Mouse (Mus musculus) lung, embryonic 14.5 days (tissue): ENCODE data around the gene Fgfr2. TPM values are rescaled to one million over a fixed set of nuclear protein-coding genes. Genes with fewer than 3 reads are reported as not detected.
A peak's percentile ranks its signal among the peaks of the same experiment; 100 is the strongest.

Experiments
- ATAC-seq: fragments of 200-750 bp; cut with Nextera tagmentation; 2 replicates; pipeline ENCODE4 v1.8.0; 2017; ENCODE audit warnings: mild to moderate bottlenecking, moderate TSS enrichment, moderate library complexity; ENCODE audit not compliant: insufficient read depth
- DNase-seq: peaks from one replicate; pipeline ENCODE4 v3.0.0-alpha.2; 2015
- H3K27ac ChIP-seq: fragments of 300-500 bp; sonication (generic); 2 replicates; pipeline ENCODE4 v1.5.1; 2014; ENCODE audit warnings: low read depth, mild to moderate bottlenecking, moderate library complexity
- H3K27me3 ChIP-seq: fragments of 300-500 bp; sonication (generic); 2 replicates; pipeline ENCODE4 v1.6.1; 2014; ENCODE audit warnings: low read length, control low read depth; ENCODE audit not compliant: insufficient read depth
- H3K36me3 ChIP-seq: fragments of 300-500 bp; sonication (generic); 2 replicates; pipeline ENCODE4 v1.6.1; 2014; ENCODE audit warnings: control low read depth; ENCODE audit not compliant: insufficient read depth
- H3K4me1 ChIP-seq: fragments of 300-500 bp; sonication (generic); 2 replicates; pipeline ENCODE4 v1.6.1; 2014; ENCODE audit warnings: antibody characterized with exemption, control low read depth; ENCODE audit not compliant: insufficient read depth
- H3K4me2 ChIP-seq: fragments of 300-500 bp; sonication (generic); 2 replicates; pipeline ENCODE4 v1.6.1; 2014; ENCODE audit warnings: mild to moderate bottlenecking
- H3K4me3 ChIP-seq: fragments of 300-500 bp; sonication (generic); 2 replicates; pipeline ENCODE4 v1.5.1; 2014; ENCODE audit warnings: low read depth, low read length
- H3K9ac ChIP-seq: fragments of 300-500 bp; sonication (generic); 2 replicates; pipeline ENCODE4 v1.6.1; 2014
- H3K9me3 ChIP-seq: fragments of 300-500 bp; sonication (generic); 2 replicates; pipeline ENCODE4 v1.6.1; 2016; ENCODE audit warnings: low read depth, low read length, control low read depth
- CTCF ChIP-seq: IDR thresholded peaks from 2 replicates; pipeline ENCODE4 v1.5.1; 2016; ENCODE audit warnings: antibody characterized with exemption, low read depth
- WGBS: fragments of 180-500 bp; shearing (Covaris S2); extraction: QIAGEN DNeasy Blood & Tissue Kit; methylation state at CpG from one replicate; pipeline ENCODE4 v1.1.7; 2014; 5-methylcytosine and 5-hydroxymethylcytosine counted together
- polyA plus RNA-seq: library from polyadenylated mRNA; unstranded; fragments of >200 nt; fragmentation: Nextera tagmentation; extraction: Ambion mirVana; gene quantifications from 2 replicates; pipeline ENCODE4 v1.2.1, GENCODE M21; 2014

Gene Fgfr2
- polyA plus RNA-seq, 1 experiment from 2014 or later, result 179 TPM

- Histone ChIP-seq H3K4me1 (peaks cover 10% of the 10 kb centered on the region; the same call in 1 of the 2 replicates), H3K9me3 (no peaks in the 10 kb centered on the region), H3K4me3 (no peak overlapping the region), H3K4me2 (no peak overlapping the region), H3K27me3 (no peaks in the 10 kb centered on the region), H3K27ac (no peak overlapping the region), H3K9ac (no peak overlapping the region), H3K36me3 (peaks cover 40% of the 10 kb centered on the region)
- no peak for TF ChIP-seq CTCF
- ATAC-seq (no peak), DNase-seq (no peak)
- 56% methylated on average over 3 of the region's 3 CpGs for WGBS
These were observed 2397.0 kb downstream of the Fgfr2 start for GRCm38 (mm10) chr7:130726185-130726584.

- H3K4me2 ChIP-seq, result no peak overlapping the region
- H3K27me3 ChIP-seq, result no peaks in the 10 kb centered on the region
- TF ChIP-seq CTCF, result no peak
- DNase-seq (peak; percentile 11), ATAC-seq (no peak)
- H3K9ac ChIP-seq, result no peak overlapping the region
- peaks cover 34% of the 10 kb centered on the region for H3K36me3 ChIP-seq
- WGBS, result 69% methylated on average over 9 of the region's 9 CpGs
- H3K9me3 ChIP-seq, result no peaks in the 10 kb centered on the region
- 0 out of 2 replicates have a peak overlapping the region, but pooled peaks have one; percentile 2 for H3K27ac ChIP-seq
- peaks cover 4% of the 10 kb centered on the region; the same call in 1 of the 2 replicates for H3K4me1 ChIP-seq
- H3K4me3 ChIP-seq, result no peak overlapping the region
These were observed 2402.4 kb downstream of the Fgfr2 start for GRCm38 (mm10) chr7:130720646-130721335.

GRCm38 (mm10) chr7:130719931-130720598, 2403.1 kb downstream of the Fgfr2 start:
- Histone ChIP-seq H3K27ac (peak overlapping the region; percentile 67), H3K4me2 (no peak overlapping the region), H3K36me3 (peaks cover 27% of the 10 kb centered on the region)

GRCm38 (mm10) chr7:130716989-130717388, 2406.2 kb downstream of the Fgfr2 start:
- DNase-seq (no peak), ATAC-seq (no peak)
- H3K36me3 ChIP-seq, result peaks cover 17% of the 10 kb centered on the region
- H3K4me3 ChIP-seq, result no peak overlapping the region
- no peaks in the 10 kb centered on the region for H3K27me3 ChIP-seq
- H3K4me1 ChIP-seq, result peaks cover 4% of the 10 kb centered on the region; the same call in 1 of the 2 replicates
- TF ChIP-seq CTCF, result no peak
- no peak overlapping the region for H3K9ac ChIP-seq
- no peak overlapping the region for H3K27ac ChIP-seq
- H3K4me2 ChIP-seq, result no peak overlapping the region
- H3K9me3 ChIP-seq, result no peaks in the 10 kb centered on the region
- WGBS, result 93% methylated on average over 6 of the region's 6 CpGs

More at GRCm38 (mm10) chr7:130719931-130720598, 2403.1 kb downstream of the Fgfr2 start:
- H3K9ac ChIP-seq, result no peak overlapping the region
- TF ChIP-seq CTCF, result no peak
- no peaks in the 10 kb centered on the region for H3K27me3 ChIP-seq
- no peak overlapping the region for H3K4me3 ChIP-seq
- WGBS, result 30% methylated on average over 16 of the region's 16 CpGs
- peak; percentile 61; the same call in 1 of the 2 replicates for ATAC-seq
- H3K4me1 ChIP-seq, result peaks cover 4% of the 10 kb centered on the region; the same call in 1 of the 2 replicates
- no peaks in the 10 kb centered on the region for H3K9me3 ChIP-seq
- peak; percentile 32 for DNase-seq

- TF ChIP-seq CTCF, result no peak
- H3K9ac ChIP-seq, result no peak overlapping the region
- H3K4me3 ChIP-seq, result no peak overlapping the region
- ATAC-seq (no peak), DNase-seq (no peak)
- peaks cover 17% of the 10 kb centered on the region for H3K36me3 ChIP-seq
- no peak overlapping the region for H3K27ac ChIP-seq
- no peaks in the 10 kb centered on the region for H3K9me3 ChIP-seq
- peaks cover 4% of the 10 kb centered on the region; the same call in 1 of the 2 replicates for H3K4me1 ChIP-seq
- 84% methylated on average over 4 of the region's 4 CpGs for WGBS
- H3K4me2 ChIP-seq, result no peak overlapping the region
- no peaks in the 10 kb centered on the region for H3K27me3 ChIP-seq
These were observed 2406.8 kb downstream of the Fgfr2 start for GRCm38 (mm10) chr7:130716341-130716740.

- Histone ChIP-seq H3K27me3 (no peaks in the 10 kb centered on the region), H3K4me1 (no peaks in the 10 kb centered on the region), H3K9ac (no peak overlapping the region), H3K36me3 (peaks cover 12% of the 10 kb centered on the region), H3K27ac (no peak overlapping the region), H3K9me3 (no peaks in the 10 kb centered on the region), H3K4me3 (no peak overlapping the region), H3K4me2 (no peak overlapping the region)
- DNase-seq (no peak), ATAC-seq (no peak)
- 85% methylated on average over 3 of the region's 3 CpGs for WGBS
- no peak for TF ChIP-seq CTCF
These were observed 2407.7 kb downstream of the Fgfr2 start for GRCm38 (mm10) chr7:130715467-130715866.

- DNase-seq (no peak), ATAC-seq (no peak)
- WGBS, result 75% methylated on average over 6 of the region's 6 CpGs
- Histone ChIP-seq H3K9me3 (no peaks in the 10 kb centered on the region), H3K4me2 (no peak overlapping the region), H3K9ac (no peak overlapping the region), H3K27me3 (no peaks in the 10 kb centered on the region), H3K4me1 (peaks cover 8% of the 10 kb centered on the region; the same call in 1 of the 2 replicates), H3K27ac (no peak overlapping the region), H3K4me3 (no peak overlapping the region), H3K36me3 (peaks cover 12% of the 10 kb centered on the region)
- no peak for TF ChIP-seq CTCF
These were observed 2409.8 kb downstream of the Fgfr2 start for GRCm38 (mm10) chr7:130713319-130713718.
